Mouse (Mus musculus) small intestine, adult 2 months (tissue): ENCODE results near the gene Spp1.
A peak's percentile ranks its signal among the peaks of the same experiment; 100 is the strongest.

Experiments used
- CTCF ChIP-seq: fragments of 200-500 bp; IDR thresholded peaks from 2 replicates; pipeline ENCODE4 v1.5.1; 2012; ENCODE audit warnings: low read depth, mild to moderate bottlenecking, control low read depth, inconsistent platforms, low read length, moderate library complexity, mixed read lengths; ENCODE audit not compliant: insufficient replicate concordance, insufficient read length; ENCODE audit errors: extremely low read depth
- POLR2A ChIP-seq: fragments of 200-500 bp; IDR thresholded peaks from 2 replicates; pipeline ENCODE4 v1.6.1; 2012; ENCODE audit warnings: low read depth, mild to moderate bottlenecking, control low read depth, inconsistent platforms, low read length, moderate library complexity

- TF ChIP-seq POLR2A (no peak), CTCF (peak; percentile 30; the same call in 1 of the 2 replicates)
Measured at GRCm38 (mm10) chr5:104446156-104446555, 11.2 kb downstream of the Spp1 start.
